Mouse (Mus musculus): Measurements from ENCODE around the gene Hmgcll1. TPM values are rescaled to one million over a fixed set of nuclear protein-coding genes. Genes with fewer than 3 reads are reported as not detected.

The Hmgcll1 gene
- polyA plus RNA-seq (2012; rRNA removed): 0.09 and 0.11 TPM in 2 replicates

DNA sequence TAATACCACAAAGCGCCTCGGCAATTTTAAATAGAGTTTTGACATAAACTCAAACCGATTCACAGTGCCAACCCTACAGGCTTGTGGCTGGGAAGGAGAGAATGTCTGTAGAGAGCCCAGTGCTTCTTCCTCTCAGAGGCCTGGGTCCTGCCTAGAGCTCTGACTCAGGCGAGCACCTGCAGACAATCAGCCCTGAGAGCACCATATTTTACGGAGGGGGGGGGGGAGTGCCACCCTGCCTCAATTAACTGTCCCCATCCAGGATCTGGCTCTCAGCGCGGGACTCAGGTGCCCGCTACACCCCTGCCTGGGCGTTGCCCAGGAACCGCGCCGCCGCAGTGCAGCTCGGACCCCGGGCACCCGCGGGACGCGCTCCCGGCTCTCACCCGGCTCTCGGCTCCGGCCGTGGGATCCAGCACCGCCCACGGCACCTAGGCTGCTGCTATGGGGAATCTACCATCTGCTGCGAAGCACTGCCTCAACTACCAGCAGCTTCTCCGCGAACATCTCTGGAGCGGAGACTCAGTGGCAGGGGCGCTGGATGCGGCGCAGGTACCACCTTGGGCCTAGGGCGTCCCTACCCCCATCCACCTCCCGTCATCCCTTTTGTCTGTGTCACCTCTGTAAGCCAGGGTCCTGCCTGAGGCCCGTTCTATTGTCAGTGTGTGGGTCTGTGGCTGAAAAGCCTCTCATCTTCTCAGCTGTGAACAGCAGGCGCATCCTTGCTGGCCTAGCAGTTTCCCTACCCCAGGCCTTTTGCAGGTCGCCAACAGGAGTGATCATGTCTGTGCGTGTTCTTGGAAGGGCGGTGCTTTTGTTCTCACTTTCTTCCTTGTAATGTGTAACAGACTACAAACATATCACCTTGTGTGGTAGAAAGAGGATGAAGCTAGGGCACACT lies at the start of gene Hmgcll1:
Gene Hmgcll1, plus strand, starts transcription at position 225 of the 901 bp plus-strand sequence.
- DNase-seq (ENCODE audit: low read depth): no peak

DNA sequence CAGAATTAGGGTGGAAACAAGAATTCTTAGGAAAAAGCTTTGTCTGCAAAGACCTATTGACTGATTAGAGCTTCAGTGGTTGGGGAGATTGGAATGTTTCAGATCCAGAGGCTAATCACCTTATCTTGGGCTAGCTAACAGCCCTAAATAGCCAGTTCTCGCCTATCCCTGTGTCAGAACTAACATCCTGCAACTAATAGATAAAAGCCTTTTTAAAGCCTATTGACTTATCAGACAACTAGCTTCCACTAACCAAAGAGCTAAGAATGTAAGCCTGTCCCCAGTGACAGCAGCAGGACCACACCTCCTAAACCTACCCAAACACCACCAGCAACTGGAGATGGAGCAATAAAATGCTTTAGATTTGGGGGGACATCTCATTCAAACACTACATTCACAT lies 34.6 kb upstream of the Hmgcll1 start:
- DNase-seq (ENCODE audit: low read depth): no peak

DNA sequence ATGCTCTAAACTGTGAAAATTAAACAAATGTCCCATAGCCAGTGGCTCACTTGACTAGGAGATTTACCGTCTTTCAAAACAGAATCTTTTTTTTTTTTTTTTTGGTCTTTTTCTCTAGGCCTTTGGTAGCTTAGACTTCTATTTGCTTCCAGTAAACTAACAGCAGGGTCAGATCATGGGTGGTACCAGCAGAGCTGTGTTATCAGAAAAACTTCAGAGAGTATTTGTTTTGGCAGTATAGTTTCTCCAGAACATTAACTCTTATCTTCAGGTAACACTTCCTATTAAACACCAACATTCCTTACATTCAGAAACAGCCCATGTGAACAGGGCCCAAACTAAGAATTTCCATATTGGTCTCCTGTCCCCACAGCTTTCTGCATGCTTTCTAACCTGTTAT lies 33.5 kb upstream of the Hmgcll1 start:
- DNase-seq (ENCODE audit: low read depth): no peak

DNA sequence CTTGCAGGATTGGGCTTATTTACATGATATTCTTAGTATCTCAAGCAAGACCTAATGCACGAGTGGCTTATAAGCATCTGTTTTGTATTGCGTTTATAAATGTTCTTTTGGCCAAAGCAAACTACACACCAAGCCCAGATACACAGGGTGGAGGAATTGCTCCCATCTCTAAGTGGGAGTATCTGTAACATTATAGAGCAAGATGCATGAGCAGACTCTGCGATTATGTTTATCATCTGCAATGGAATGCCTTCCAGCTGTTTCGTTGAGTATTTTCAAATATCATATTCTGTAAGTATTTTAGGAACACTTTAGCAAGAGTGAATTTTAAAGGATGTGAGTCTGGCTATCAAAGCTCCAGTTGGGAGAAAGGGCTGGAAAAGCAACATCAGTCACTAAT lies 25.2 kb upstream of the Hmgcll1 start:
- no peak for DNase-seq (ENCODE audit: low read depth)

DNA sequence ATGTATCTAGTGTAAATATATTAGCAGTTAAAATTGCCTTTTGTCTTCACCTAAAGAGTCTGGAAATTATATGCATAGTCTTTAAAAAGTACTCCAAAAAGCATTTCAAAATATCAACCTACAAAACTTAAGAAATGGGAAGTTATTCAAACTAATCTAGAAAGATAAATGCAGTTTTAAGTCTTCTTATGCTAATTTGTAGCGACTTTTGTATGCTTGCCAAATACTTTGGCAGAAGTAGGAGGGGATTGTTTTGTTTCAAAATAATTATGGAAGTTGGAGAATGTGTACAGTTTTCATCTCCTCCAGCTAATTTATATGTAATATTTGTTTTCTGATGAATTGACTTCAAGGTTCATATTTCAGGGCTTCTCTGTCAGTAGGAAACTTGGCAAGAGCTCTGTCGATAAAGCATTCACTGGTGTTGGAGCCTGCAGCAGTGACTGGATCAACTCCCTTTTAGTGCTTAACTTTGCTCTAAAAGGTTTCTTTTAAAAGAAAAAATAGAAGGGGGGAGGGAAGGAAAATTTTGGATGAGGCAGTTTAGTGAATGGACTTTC lies 15.8 kb upstream of the Hmgcll1 start:
- no peak for DNase-seq (ENCODE audit: low read depth)

DNA sequence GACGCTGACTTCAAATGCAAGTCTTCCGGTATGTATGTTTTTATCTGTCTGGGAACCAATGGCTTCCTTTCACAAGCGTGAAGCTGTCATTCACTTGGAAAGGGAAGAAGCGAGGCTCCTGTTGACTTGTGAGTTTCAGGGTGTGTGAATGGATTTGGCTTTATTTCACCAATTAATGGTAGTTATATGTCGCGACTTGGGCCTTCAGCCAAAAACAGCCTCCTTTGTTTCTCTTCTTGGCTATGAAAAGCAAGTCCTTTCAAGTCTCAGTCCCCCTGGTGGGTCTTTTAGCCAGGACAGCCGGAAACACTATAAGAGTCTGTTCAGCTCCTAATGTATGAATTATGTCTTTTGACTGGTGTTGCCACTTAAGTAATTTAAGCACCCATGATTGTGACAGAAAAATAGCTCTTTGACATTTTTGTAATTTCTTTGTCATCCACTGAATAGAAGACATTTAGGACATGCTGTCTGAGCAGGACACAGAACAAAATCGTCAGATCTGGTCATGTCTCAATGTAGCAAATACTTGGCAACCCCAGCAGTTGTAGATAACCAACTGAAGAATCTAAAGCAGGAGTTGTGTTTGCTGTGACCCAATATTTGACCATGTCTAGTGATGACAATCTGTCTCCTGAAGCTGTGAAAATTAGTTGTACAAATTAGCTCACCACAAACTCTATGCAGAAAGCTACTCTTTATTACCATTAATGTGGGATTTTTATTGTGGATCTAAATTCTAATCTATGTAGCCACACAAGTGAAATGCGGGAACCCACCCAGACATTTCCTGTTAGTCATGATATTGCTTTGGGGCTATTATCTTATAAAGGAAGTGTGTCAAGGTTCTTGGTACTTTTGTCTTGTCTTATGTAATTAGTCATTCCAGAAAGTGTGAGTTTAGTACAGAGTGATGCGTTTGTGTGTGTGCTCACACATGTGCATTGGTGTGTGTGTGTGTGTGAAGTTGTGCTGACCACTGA lies 13.5 kb upstream of the Hmgcll1 start:
- no peak for DNase-seq (ENCODE audit: low read depth)

DNA sequence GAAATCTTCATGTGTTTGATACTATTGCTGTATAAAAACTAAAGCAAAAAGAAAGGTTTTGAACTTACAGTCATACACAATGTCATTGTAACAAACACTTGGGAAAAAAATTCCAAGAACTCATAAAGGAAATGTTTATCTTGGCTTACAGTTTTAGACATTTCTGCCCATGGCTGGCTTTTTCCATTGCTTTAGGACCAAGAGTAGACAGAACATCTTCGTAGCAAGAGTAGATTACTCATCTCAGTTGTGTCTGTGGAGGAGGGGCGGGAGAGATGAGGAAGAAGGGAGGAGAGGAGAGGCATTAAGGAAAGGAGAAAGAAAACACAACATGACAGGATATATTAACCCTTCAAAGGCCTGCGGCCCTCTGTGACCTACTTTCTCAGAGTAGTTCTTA lies 11.6 kb upstream of the Hmgcll1 start:
- DNase-seq (ENCODE audit: low read depth): no peak

DNA sequence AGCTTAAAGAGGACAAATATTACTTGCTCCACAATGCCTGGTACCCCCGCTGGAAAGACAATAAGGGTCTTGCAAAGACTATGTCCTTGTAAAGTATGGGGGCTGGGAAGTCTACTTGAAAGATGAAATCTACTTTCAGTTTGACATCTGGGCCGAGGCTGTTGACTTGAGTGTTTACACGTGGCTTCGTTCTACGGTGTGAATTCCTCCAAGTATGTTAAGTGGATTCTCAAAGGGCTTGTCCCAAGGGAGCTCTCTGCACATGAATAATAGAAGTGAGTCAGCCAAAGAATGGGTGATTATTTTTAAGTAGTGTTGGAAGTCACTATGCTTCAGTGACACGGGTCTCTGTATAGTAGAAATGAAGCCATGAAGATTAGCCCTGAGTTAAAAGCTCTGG lies 11.0 kb upstream of the Hmgcll1 start:
- no peak for DNase-seq (ENCODE audit: low read depth)

DNA sequence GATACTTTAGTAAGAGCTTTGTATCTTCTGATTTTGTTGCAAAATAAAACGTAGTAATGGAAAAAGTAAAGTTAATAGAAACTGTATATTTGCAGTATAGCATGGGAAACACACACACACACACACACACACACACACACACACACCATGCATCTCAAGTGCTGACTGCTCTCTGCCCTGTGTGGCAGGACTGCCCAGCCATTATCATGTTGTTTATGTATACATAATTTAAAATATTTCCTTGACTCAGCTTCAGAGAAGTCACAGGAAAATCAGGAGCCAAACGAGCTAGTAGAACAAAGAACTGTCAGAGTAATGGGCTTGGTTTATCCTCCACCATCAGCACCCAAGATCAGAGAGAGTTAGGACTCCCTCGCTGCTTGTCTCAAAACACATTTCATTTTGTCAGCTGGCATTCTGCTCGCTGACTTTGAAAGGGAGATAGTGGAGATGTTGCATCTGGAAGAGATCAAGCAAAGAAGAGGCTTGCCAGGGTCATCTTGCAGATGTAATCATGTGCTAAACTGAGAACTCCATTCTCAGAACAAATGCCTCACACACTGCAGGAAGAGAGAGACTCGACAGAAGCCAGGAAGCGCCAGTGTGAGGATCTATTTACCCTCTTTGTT lies 7.2 kb upstream of the Hmgcll1 start:
- DNase-seq (ENCODE audit: low read depth): no peak

DNA sequence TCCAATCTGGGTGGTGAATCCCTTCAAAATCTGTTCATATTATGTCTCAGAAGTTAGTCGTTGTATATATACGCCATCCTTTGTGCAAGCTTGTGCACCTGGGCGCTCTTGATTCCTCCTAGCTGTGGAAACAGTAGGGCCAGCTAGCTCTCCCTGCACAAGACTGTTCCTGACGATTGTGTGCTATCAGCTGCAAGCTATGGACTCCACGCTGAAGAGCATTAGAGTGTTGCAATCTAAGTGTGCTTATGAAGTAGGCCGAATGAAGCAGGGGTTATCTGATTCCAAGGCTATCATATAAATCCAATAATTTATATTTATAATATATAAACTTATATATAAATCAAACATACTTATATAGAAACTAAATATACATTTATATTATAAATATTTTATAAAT lies 866 bp upstream of the Hmgcll1 start:
- DNase-seq (ENCODE audit: low read depth): no peak

DNA sequence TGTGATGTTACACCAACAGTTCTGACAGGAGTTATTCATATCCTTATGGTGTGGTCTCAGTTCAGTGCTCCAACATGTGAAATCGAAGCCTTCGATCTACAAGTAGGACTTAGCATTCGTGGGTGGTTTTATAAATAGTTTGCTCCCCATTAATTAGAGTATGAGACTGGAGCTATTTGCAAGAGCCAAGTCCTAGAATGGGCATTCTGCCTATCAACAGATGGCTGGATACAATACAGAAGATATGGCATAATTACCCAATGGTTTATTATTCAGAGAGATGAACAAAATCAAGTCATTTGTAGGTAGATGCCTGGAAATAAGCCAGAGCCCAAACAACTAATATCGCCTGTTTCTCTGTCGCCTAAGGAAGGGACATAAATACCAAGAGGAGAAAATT lies 1.3 kb downstream of the Hmgcll1 start:
- no peak for DNase-seq (ENCODE audit: low read depth)

DNA sequence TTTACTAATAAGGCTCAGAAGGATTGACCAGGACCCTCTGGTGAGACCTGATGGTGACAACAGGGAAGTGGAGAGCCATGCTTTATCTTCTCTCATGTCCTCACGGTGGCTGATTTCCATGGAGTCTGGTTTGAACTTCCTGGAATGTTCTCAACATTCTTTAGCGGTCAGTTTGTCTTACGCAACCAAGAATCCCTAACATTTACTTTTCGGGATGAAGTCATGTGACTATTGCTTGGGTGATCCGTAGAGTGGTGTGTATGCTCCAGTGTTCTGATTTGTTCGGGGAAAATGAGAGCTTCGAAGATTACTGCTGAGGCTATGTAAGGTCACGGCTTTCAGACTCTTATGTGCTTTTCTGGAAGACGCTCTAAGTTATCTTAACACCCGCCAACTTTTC lies 1.9 kb downstream of the Hmgcll1 start:
- no peak for DNase-seq (ENCODE audit: low read depth)

DNA sequence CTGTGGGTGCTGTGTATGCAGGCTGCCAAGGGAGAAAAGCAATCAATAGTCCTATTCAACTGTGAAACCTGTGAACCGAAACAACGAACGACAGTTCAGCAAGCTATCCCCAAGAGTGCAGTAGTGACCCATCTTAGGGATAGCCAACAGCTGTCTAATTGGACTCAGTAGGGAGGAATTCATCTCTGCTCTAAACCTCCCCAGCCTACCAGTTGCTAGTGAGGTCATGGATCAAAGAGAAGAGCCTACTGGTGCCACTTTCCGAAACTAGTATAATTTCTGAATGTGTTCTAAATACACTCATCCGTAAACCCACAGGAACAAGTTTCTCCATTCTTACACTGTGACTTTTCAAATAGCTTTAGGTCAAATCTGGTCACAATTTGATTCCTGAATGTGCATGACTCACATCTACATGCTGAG lies 8.9 kb downstream of the Hmgcll1 start:
- no peak for DNase-seq (ENCODE audit: low read depth)

DNA sequence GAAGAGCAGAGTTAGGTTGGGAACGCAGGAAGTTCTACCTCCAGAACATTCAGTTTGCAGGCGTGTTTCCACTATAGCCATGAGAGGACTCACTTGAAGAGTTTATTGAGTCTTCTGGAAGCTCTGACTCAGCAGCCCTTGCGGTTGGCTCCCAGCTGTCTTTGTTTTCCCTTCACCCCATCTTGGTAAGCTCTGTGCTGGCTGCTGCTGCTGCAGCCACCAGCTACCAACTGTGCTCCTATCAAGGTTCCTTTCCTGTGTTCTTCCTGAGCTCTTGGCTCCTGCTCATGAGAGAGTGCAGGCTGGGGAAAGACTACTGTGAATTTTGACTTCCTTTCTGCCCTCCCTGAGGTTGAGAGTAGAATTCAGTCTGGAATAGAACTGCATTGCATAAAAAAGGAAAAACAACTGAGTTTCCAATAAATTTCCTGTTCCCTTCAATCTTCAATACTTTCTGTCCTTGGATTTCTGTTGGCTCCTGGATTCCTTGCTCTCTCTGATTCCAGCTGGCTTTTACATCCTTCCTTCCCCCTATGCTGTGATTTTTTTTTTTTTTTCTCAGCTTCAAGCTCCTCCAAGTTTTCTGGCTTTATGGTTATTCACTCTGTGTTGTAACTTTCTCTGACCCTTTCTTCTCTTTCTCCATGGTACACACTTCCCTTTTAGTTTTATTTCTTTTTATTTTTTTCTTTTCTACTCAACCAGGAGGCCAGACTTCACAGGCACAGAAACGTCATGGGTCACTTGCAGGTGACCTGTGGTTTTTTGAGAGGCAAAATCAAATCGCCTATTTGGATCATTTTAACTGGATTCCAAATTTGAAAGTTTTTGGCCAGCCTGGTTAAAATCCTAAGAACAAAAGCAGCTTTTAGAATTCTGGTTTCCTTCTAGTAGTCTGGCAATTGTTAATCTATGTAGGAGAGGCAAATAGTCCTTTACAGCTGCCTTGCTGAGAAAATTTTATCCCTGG lies 9.9 kb downstream of the Hmgcll1 start:
- DNase-seq (ENCODE audit: low read depth): no peak

DNA sequence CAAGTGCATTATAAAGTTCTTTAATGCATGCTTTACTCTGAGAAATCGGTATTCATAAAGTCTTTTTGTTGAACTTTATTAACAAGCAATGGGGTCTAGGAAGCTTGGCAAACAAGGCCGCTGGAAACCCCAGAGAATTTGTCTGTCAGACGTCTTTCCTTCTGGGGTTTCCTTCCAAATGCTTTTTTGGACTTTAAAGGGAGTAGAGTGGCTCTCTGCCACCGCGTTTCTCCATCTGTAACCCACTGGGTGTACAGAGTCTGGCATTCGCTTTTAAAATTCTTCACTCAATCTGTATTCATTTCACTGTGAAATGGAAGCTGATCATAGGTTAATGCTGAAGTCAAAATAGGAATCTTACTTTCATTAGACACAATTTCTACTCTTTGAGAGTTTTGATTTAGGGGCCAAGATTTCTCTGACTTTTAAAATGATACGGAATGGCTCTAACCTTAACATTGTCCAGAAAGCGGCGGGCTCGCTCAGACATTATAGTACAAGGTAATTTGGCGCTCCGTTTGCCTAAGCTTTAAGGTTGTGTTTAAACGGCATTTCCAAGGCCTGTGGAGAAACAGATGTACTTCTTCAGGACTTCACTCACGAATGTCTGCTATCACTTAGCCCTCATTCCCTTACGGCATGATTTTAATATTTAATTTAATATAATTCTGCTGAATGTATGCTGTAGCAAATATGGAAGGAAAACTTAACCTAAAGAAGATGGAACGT lies 15.0 kb downstream of the Hmgcll1 start:
- no peak for DNase-seq (ENCODE audit: low read depth)

DNA sequence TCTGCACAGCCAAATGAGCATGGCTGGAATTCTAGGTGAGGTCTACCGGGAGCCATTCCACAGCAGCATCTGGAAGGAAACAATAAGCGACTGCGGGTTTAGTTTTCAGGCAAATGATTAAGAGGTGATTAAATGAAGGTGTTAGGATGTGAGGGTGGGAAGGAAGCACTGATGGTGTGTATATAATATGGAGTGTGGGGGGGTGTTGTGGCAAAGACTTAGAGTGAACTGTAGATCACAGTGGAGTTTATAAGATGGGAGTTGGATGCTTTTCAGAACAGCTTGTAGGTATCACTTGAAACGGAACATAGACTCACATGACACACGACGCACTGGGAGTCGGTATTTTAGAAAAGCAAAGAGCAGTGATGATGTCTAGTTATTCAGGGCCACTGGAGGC lies 20.4 kb downstream of the Hmgcll1 start:
- no peak for DNase-seq (ENCODE audit: low read depth)

DNA sequence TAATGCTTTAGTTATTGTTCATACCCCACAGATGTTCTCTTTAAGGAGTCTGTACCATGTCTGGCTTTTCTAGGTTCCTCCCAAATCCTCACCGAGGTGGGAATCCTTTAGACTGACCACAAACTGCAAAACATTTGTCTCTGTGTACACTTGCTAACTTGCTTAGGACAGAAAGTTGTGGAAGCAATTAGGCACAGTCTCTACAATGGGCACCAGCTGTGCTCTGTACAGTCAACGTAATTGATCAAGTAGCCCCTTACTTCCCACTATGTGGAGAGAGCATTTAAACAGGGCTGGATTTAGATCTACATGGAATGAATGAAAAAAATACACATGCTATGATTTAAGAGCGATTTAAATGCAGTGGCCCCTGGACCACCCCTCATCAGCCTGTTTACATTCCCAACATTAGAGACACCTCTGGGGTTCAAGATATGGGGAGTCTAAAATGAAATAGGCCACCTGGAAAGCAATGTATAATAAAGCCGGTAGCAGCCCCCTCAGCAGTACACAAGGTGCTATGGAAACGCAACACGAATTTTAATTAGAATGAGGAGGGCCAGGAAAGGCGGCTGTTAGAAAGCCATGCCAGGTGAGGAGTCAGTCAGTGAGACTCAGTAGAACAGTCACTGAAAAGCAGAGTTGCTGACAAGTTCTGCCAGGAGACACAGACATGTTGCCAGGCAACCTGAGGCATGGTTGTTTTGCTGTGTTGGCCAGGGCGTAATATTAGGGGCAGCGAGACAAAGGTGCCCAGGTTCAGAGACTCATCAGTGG lies 23.9 kb downstream of the Hmgcll1 start:
- no peak for DNase-seq (ENCODE audit: low read depth)

DNA sequence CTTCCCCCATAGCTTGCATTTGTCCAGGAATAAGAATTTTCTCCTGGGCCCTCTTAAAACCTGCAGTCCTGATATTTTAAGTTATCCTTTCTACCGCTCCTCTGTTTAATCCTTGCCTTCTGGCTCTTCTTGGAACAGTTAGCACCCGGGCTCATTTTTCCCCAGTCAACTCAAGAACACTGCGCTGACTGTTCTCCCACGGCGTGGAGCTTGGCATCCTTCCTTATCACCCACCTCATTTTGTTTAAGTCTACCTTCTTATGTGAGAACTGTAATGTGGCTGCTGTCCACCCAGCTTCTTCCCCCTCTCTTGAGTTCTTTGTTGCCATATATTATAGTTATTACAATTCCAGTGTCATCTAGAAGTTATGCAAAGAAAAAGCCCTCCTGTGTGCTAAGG lies 25.1 kb downstream of the Hmgcll1 start:
- no peak for DNase-seq (ENCODE audit: low read depth)

DNA sequence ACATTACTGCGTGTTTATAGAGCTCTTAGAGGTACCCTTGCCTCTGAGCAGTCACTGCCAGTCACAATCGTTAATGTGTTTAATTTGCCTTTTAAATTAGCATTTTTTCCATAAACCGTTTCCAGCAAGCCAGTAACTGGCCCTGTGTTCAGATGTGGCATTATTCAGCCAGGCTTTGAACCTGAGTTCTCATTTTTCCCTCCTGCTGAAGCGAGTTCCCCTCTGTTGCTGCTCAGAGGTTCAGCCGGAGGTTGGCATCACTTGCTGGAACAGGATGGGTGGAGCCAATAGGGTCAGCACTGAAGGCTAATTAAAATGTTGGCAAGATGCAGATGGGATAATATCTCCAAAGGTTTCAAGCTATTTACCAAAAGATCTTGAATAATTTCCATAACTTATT lies 28.7 kb downstream of the Hmgcll1 start:
- DNase-seq (ENCODE audit: low read depth): no peak

Measured in gonadal fat pad, adult 2 months (tissue).